Mouse (Mus musculus): ENCODE results near the gene Adam10. TPM values are rescaled to one million over a fixed set of nuclear protein-coding genes. Genes with fewer than 3 reads are reported as not detected.

The Adam10 gene
- polyA plus RNA-seq, 1 experiment from 2014 or later: 67.5 TPM

DNA sequence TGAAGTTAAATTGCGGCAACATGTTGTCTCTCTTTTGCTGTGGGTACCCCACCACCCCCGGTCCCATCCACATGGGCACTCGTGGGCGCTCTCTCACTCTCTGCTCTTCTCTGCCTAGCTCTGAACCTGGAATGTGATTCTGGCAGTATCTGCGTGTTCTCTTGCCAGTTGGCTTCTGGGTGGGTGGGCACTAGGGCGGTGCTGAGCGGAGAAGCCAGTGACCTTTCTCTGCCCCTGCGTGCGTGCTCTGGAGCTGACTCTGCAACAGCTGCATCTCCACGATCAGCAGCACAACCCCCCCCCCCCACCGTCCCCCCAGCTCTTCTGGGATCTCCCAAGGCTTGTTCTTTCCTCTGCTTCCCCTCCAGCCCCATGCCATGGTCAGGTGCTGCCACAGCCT is 128.9 kb downstream of the Adam10 start:
- no peak overlapping the region for H3K4me2 ChIP-seq (replicated peaks; ENCODE audit: low read depth, low read length)
- 53% methylated on average over 11 of the region's 11 CpGs for WGBS
- no peaks in the 10 kb centered on the region for H3K27me3 ChIP-seq (ENCODE audit: control insufficient read depth, insufficient read depth, low read length)
- no peak overlapping the region for H3K9ac ChIP-seq (replicated peaks; ENCODE audit: low read depth, low read length)
- H3K27ac ChIP-seq (ENCODE audit: low read length): no peak overlapping the region
- no peaks in the 10 kb centered on the region for H3K9me3 ChIP-seq (ENCODE audit: control insufficient read depth, low read depth, low read length)
- H3K4me3 ChIP-seq (ENCODE audit: low read depth, low read length): no peak overlapping the region
- ATAC-seq (ENCODE audit: insufficient number of reproducible peaks, insufficient read depth, low FRiP score, low read depth): no peak
- no peaks in the 10 kb centered on the region for H3K36me3 ChIP-seq (ENCODE audit: control insufficient read depth, insufficient read depth, low read length)
- H3K4me1 ChIP-seq (ENCODE audit: control insufficient read depth, insufficient read depth, low read length): peaks cover 7% of the 10 kb centered on the region; the same call in 1 of the 2 replicates

DNA sequence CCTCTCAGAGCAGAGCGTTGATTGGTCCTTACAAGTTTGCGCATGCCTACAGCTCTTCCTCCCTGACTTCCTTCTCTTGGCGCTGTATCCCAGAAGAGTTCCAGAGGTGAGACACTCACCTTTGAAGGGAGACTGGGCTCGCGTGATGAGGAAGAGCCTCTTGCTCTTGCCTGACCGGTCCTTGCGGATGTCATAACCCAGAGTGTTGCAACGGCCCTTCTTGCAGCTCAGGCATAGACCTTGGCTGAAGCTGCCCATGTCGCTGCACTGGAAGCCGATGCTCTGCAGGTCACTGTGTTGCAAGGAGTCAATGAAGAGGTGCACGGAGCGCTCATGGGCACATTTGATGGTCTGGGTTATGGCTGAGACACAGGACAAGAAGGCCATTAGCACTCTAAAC is 133.8 kb downstream of the Adam10 start:
- no peaks in the 10 kb centered on the region for H3K9me3 ChIP-seq (ENCODE audit: control insufficient read depth, low read depth, low read length)
- H3K27me3 ChIP-seq (ENCODE audit: control insufficient read depth, insufficient read depth, low read length): no peaks in the 10 kb centered on the region
- peaks cover 14% of the 10 kb centered on the region for H3K4me1 ChIP-seq (ENCODE audit: control insufficient read depth, insufficient read depth, low read length)
- H3K9ac ChIP-seq (replicated peaks; ENCODE audit: low read depth, low read length): no peak overlapping the region
- H3K4me3 ChIP-seq (ENCODE audit: low read depth, low read length): no peak overlapping the region
- 92% methylated on average over 12 of the region's 12 CpGs for WGBS
- ATAC-seq (ENCODE audit: insufficient number of reproducible peaks, insufficient read depth, low FRiP score, low read depth): no peak; the same call in 1 of the 2 replicates
- H3K4me2 ChIP-seq (replicated peaks; ENCODE audit: low read depth, low read length): no peak overlapping the region
- no peak overlapping the region for H3K27ac ChIP-seq (ENCODE audit: low read length)
- H3K36me3 ChIP-seq (ENCODE audit: control insufficient read depth, insufficient read depth, low read length): no peaks in the 10 kb centered on the region

DNA sequence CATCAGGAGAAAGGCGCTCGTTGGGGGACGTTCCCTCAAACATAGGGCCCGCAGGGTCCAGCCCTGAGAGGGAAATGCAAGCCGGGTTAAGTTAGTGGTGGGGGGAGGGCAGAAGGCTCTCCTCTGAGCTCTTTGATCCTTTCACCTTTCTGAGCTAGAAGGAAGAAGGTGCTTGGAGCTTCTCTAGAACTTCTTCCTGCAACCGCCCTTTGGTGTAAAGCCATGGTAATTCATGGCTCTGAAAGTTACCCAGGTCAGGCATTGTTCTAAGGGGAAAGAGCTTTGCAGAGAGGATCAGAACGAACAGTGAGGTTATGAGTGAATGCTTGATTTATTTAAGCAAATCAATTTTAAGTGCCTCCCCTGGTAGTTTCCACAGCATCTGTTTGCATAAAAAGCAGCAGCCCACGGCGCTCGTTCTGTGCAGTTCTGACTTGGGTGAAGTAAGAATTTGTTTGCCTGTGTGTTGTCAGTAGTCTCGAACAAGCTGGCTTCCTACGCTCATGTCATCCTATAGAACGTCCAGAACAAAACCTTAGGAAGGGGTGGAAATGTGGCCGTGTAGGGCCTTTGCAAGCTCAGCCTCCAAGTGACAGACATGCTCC is 138.0 kb downstream of the Adam10 start:
- peaks cover 7% of the 10 kb centered on the region; the same call in 1 of the 2 replicates for H3K4me1 ChIP-seq (ENCODE audit: control insufficient read depth, insufficient read depth, low read length)
- H3K27me3 ChIP-seq (ENCODE audit: control insufficient read depth, insufficient read depth, low read length): no peaks in the 10 kb centered on the region
- no peak overlapping the region for H3K4me2 ChIP-seq (replicated peaks; ENCODE audit: low read depth, low read length)
- no peaks in the 10 kb centered on the region for H3K36me3 ChIP-seq (ENCODE audit: control insufficient read depth, insufficient read depth, low read length)
- no peak overlapping the region for H3K27ac ChIP-seq (ENCODE audit: low read length)
- no peak for ATAC-seq (ENCODE audit: insufficient number of reproducible peaks, insufficient read depth, low FRiP score, low read depth)
- WGBS: 55% methylated on average over 14 of the region's 14 CpGs
- H3K9me3 ChIP-seq (ENCODE audit: control insufficient read depth, low read depth, low read length): no peaks in the 10 kb centered on the region
- H3K9ac ChIP-seq (replicated peaks; ENCODE audit: low read depth, low read length): no peak overlapping the region
- H3K4me3 ChIP-seq (ENCODE audit: low read depth, low read length): no peak overlapping the region

DNA sequence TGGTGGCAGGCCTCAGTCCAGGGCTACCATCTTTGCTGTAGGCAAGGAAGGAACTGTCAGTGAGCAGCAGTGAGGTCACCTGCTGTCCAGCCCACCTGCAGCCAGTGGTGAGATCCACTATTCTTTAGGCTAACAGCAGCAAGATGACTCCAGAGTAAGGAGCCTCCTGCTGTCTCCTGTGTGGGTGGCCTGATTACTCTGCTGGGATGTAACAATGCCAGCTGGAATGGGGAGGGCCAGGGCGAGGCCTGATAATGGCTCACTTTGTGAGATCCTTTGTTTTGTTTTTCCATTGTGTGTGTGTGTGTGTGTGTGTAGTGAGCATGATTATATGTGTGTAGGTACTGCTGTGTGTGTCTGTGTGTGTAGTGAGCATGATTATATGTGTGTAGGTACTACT is 138.6 kb downstream of the Adam10 start:
- ATAC-seq (ENCODE audit: insufficient number of reproducible peaks, insufficient read depth, low FRiP score, low read depth): no peak
- 65% methylated on average over 1 of the region's 1 CpGs for WGBS
- no peak overlapping the region for H3K9ac ChIP-seq (replicated peaks; ENCODE audit: low read depth, low read length)

DNA sequence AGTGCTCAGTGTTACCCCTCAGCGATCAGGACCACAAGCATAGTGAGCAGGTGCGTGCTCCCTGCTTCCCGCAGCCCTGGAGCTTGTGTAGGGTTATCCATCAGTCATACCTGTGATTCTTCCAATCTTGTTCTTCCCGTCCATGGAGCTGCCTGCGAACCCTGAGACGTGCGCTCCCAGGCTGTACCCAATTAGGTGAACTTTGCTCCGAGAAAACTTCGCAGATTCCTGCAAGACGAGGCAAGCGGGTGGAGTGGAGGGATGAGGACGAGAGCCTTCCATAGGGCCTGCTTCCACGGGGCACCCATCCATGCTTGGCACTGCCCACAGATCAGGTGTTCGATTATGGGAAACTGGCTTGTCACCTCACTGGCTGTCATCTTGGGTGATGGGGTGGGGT is 139.9 kb downstream of the Adam10 start:
- H3K4me3 ChIP-seq (ENCODE audit: low read depth, low read length): no peak overlapping the region
- 82% methylated on average over 14 of the region's 14 CpGs for WGBS

More for the DNA sequence above, 138.6 kb downstream of the Adam10 start:
- Histone ChIP-seq H3K27ac (ENCODE audit: low read length) (no peak overlapping the region), H3K36me3 (ENCODE audit: control insufficient read depth, insufficient read depth, low read length) (no peaks in the 10 kb centered on the region), H3K4me3 (ENCODE audit: low read depth, low read length) (no peak overlapping the region), H3K27me3 (ENCODE audit: control insufficient read depth, insufficient read depth, low read length) (no peaks in the 10 kb centered on the region), H3K4me2 (replicated peaks; ENCODE audit: low read depth, low read length) (no peak overlapping the region), H3K9me3 (ENCODE audit: control insufficient read depth, low read depth, low read length) (no peaks in the 10 kb centered on the region), H3K4me1 (ENCODE audit: control insufficient read depth, insufficient read depth, low read length) (peaks cover 7% of the 10 kb centered on the region; the same call in 1 of the 2 replicates)

DNA sequence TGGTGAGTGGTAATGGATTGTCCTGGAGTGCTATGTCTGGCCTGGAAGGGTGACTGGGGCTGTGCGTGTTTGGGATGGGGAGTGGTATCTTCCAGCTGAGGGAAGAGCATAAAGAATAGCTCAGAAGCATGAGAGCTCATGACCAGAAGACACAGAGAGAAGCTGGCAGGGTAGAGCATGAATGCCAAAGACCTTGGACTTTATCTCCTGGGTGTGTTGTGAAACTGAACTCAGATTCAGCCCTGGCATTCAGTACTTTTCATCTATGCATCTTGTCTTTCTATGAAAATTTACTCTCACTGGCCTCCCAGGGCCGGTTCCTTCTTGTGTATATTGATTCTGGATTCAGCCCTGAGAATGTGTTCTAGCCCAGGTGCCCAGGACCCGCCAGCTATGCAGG is 145.3 kb downstream of the Adam10 start:
- WGBS: 80% methylated on average over 3 of the region's 3 CpGs
- ATAC-seq (ENCODE audit: insufficient number of reproducible peaks, insufficient read depth, low FRiP score, low read depth): no peak
- H3K4me2 ChIP-seq (replicated peaks; ENCODE audit: low read depth, low read length): no peak overlapping the region
- no peaks in the 10 kb centered on the region for H3K27me3 ChIP-seq (ENCODE audit: control insufficient read depth, insufficient read depth, low read length)
- H3K9ac ChIP-seq (replicated peaks; ENCODE audit: low read depth, low read length): no peak overlapping the region
- H3K4me3 ChIP-seq (ENCODE audit: low read depth, low read length): no peak overlapping the region
- no peak overlapping the region for H3K27ac ChIP-seq (ENCODE audit: low read length)
- no peaks in the 10 kb centered on the region for H3K4me1 ChIP-seq (ENCODE audit: control insufficient read depth, insufficient read depth, low read length)
- H3K36me3 ChIP-seq (ENCODE audit: control insufficient read depth, insufficient read depth, low read length): no peaks in the 10 kb centered on the region
- H3K9me3 ChIP-seq (ENCODE audit: control insufficient read depth, low read depth, low read length): no peaks in the 10 kb centered on the region

More for the DNA sequence above, 139.9 kb downstream of the Adam10 start:
- Histone ChIP-seq H3K9ac (replicated peaks; ENCODE audit: low read depth, low read length) (no peak overlapping the region), H3K27me3 (ENCODE audit: control insufficient read depth, insufficient read depth, low read length) (no peaks in the 10 kb centered on the region), H3K27ac (ENCODE audit: low read length) (no peak overlapping the region), H3K9me3 (ENCODE audit: control insufficient read depth, low read depth, low read length) (no peaks in the 10 kb centered on the region), H3K4me1 (ENCODE audit: control insufficient read depth, insufficient read depth, low read length) (peaks cover 7% of the 10 kb centered on the region; the same call in 1 of the 2 replicates), H3K4me2 (replicated peaks; ENCODE audit: low read depth, low read length) (no peak overlapping the region), H3K36me3 (ENCODE audit: control insufficient read depth, insufficient read depth, low read length) (no peaks in the 10 kb centered on the region)
- ATAC-seq (ENCODE audit: insufficient number of reproducible peaks, insufficient read depth, low FRiP score, low read depth): no peak

DNA sequence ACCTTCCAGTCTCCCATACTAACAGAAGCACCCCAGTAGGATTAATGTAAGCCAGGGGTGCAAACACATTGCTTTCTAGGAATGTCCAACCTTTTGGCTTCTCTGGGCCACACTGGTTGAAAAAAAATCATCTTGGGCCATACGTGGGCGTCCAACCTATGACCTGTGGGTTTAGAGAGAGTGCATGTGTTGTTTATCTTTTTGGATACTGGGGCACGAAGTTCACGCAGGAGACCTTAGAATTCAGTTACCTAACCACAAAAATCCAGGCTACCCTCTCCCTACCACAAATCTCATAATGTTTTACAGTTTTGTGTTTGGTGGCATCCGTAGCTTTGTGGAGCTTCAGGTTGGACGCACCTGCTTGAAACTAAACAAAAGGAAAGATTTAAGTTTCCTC is 149.1 kb downstream of the Adam10 start:
- H3K9ac ChIP-seq (replicated peaks; ENCODE audit: low read depth, low read length): no peak overlapping the region
- H3K36me3 ChIP-seq (ENCODE audit: control insufficient read depth, insufficient read depth, low read length): no peaks in the 10 kb centered on the region
- H3K4me1 ChIP-seq (ENCODE audit: control insufficient read depth, insufficient read depth, low read length): no peaks in the 10 kb centered on the region; the same call in 1 of the 2 replicates
- no peaks in the 10 kb centered on the region for H3K9me3 ChIP-seq (ENCODE audit: control insufficient read depth, low read depth, low read length)
- no peak overlapping the region for H3K4me3 ChIP-seq (ENCODE audit: low read depth, low read length)
- no peak overlapping the region for H3K27ac ChIP-seq (ENCODE audit: low read length)
- H3K27me3 ChIP-seq (ENCODE audit: control insufficient read depth, insufficient read depth, low read length): no peaks in the 10 kb centered on the region
- no peak for ATAC-seq (ENCODE audit: insufficient number of reproducible peaks, insufficient read depth, low FRiP score, low read depth)
- WGBS: 61% methylated on average over 6 of the region's 6 CpGs
- no peak overlapping the region for H3K4me2 ChIP-seq (replicated peaks; ENCODE audit: low read depth, low read length)
